Mouse (Mus musculus) testis, adult 2 months (tissue): Measurements from ENCODE around the gene Rad51. TPM values are rescaled to one million over a fixed set of nuclear protein-coding genes. Genes with fewer than 3 reads are reported as not detected.
A peak's percentile ranks its signal among the peaks of the same experiment; 100 is the strongest.

Source experiments
- H3K27ac ChIP-seq: fragments of 200-500 bp; 2 replicates; pipeline ENCODE4 v1.5.1; 2012; ENCODE audit warnings: low read depth, low read length; ENCODE audit not compliant: control insufficient read depth, insufficient read depth
- H3K27me3 ChIP-seq: fragments of 200-500 bp; 2 replicates; pipeline ENCODE4 v1.6.1; 2012; ENCODE audit warnings: mild to moderate bottlenecking, low read length, moderate library complexity; ENCODE audit not compliant: control insufficient read depth, insufficient read depth
- H3K36me3 ChIP-seq: fragments of 200-500 bp; 2 replicates; pipeline ENCODE4 v1.6.1; 2012; ENCODE audit warnings: mild to moderate bottlenecking, low read length; ENCODE audit not compliant: control insufficient read depth, insufficient read depth
- H3K4me1 ChIP-seq: fragments of 200-500 bp; 2 replicates; pipeline ENCODE4 v1.6.1; 2012; ENCODE audit warnings: low read length; ENCODE audit not compliant: control insufficient read depth, insufficient read depth
- H3K4me3 ChIP-seq: fragments of 200-500 bp; 2 replicates; pipeline ENCODE4 v1.5.1; 2012; ENCODE audit warnings: low read depth, mild to moderate bottlenecking, low read length, moderate library complexity, mixed read lengths; ENCODE audit not compliant: control insufficient read depth
- CTCF ChIP-seq: fragments of 200-500 bp; IDR thresholded peaks from 2 replicates; pipeline ENCODE4 v1.5.1; 2012; ENCODE audit warnings: low read depth, mild to moderate bottlenecking, inconsistent platforms, low read length, moderate library complexity; ENCODE audit not compliant: control insufficient read depth, insufficient read depth, insufficient replicate concordance
- POLR2A ChIP-seq: fragments of 200-500 bp; IDR thresholded peaks from 2 replicates; pipeline ENCODE4 v1.6.1; 2012; ENCODE audit warnings: low read depth, mild to moderate bottlenecking, inconsistent platforms, low read length, moderate library complexity; ENCODE audit not compliant: control insufficient read depth
- polyA plus RNA-seq: library from polyadenylated mRNA; depleted of rRNA; stranded (reverse); fragments of >200 nt; gene quantifications from 2 replicates; pipeline ENCODE4 v1.2.3, GENCODE M21; 2012

Gene Rad51
- polyA plus RNA-seq, 1 experiment: 15.1 TPM

DNA sequence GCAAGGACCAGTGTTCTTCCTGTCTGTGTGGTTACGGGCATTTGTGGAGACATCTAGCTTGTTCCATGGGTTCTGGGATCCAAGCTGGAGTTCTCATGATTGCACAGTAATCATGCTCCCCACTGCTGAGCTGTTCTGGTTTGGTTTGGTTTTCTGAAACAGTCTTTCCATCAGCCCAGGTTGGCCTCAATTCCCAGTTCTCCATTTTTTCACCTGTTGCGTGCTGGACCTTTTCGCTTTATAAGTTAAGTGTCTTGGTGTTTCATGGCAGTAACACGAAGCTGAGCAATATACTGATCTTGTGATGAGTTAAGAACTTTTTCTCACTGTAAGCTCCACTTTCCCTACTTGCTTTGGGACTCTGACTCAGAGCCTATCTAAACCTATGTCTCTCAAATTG lies 51.4 kb downstream of the Rad51 start:
- Histone ChIP-seq H3K27me3 (no peaks in the 10 kb centered on the region), H3K27ac (no peak overlapping the region), H3K4me1 (peaks cover 15% of the 10 kb centered on the region), H3K4me3 (no peak overlapping the region), H3K36me3 (no peaks in the 10 kb centered on the region)
- TF ChIP-seq POLR2A (no peak), CTCF (no peak)

DNA sequence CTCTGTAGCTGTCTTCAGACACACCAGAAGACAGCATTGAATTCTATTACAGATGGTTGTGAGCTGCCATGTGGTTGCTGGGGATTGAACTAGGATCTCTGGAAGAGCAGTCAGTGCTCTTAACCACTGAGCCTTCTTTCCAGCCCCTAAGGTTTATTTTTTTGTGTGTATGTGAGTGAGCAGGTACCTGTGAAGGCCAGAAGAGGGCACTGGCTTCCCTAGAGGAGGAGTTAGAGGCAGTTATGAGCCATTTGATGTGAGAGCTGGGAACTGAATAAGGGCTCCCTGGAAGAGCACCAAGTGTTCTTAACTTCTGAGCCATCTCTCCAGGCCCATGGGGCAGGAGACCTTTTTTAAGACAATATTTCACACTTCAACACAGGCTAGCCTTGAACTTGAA lies 52.8 kb downstream of the Rad51 start:
- no peaks in the 10 kb centered on the region for H3K36me3 ChIP-seq
- H3K27me3 ChIP-seq: no peaks in the 10 kb centered on the region
- H3K27ac ChIP-seq: no peak overlapping the region
- peaks cover 15% of the 10 kb centered on the region for H3K4me1 ChIP-seq
- H3K4me3 ChIP-seq: no peak overlapping the region
- no peak for TF ChIP-seq CTCF
- no peak for TF ChIP-seq POLR2A

DNA sequence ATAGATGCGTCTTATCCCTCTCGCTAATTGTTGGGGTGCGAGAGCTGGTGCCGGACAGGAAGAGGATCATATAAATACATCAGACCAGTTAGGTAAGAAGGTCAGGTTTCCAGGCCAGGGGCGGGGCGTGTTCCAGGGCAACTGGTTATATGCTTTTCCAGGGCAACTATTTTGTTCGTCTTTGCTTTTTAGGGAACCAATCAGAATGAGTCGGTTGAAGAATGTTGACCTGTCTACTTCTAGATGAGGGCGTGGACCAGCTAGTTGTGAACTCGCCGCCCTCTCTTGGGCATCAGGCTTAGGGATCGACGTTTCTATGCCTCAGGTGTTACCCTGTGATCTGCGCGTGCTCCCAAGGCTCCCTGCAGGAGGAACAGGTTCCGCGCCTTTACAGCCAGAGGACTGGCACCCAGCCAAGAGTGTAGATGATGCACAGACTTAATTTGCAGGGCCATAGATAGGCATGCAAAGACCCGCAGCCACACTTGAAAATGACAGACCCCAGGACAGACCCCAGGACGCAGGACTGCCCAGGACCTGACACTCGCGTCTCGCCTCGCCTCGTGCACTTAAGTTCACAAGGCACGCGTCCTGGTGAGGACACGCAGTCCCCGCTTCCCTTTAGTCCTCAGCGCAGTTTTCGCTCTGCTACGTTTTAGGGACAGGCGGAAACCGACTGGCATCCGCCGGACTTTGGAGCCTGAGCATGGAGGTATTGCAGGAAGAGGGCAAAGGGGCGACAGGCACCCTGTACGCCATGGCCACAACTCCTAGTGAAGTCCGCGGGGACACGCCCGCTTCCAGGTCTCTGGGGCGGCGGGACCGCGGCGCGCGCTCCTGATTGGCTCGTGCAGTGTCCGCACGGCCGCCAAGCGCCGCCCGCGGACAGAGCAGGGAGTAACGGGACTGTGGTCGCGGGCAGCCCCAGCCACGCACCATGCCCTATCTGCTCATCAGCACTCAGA lies 54.6 kb downstream of the Rad51 start, which contains the start of gene Gchfr:
TSS of gene Gchfr (plus strand) at position 873 of the 965 bp plus-strand sequence.
- H3K27ac ChIP-seq: no peak within 1 kb of the TSS
- H3K4me3 ChIP-seq: peak within 1 kb of the TSS; percentile 58
- H3K4me1 ChIP-seq: peaks cover 15% of the 10 kb centered on the region
- TF ChIP-seq CTCF (no peak), POLR2A (no peak)
- H3K27me3 ChIP-seq: no peaks in the 10 kb centered on the region
- no peaks in the 10 kb centered on the region for H3K36me3 ChIP-seq

DNA sequence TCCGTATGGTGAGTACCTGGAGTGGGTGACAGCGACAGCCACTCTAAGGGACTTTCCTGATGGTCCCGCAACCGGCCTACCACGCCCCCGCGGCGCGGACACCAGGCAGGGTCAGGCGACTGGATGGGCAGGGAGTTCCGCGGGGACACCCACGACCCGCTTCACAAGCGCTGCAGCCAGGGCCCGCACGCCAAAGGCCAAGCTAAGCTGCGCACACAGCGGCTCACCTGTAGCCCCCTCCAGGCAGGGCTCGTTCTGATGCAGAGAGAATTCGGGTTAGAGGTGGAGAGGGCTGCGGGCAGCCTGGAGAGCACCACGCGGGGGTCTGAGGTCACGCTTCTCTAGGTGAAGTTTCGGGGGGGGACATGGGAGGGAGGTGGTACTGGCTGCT lies 55.3 kb downstream of the Rad51 start:
- H3K27ac ChIP-seq: no peak overlapping the region
- no peak for TF ChIP-seq POLR2A
- no peak for TF ChIP-seq CTCF
- no peaks in the 10 kb centered on the region for H3K36me3 ChIP-seq
- H3K4me1 ChIP-seq: peaks cover 15% of the 10 kb centered on the region
- no peaks in the 10 kb centered on the region for H3K27me3 ChIP-seq
- H3K4me3 ChIP-seq: peak overlapping the region; percentile 58

DNA sequence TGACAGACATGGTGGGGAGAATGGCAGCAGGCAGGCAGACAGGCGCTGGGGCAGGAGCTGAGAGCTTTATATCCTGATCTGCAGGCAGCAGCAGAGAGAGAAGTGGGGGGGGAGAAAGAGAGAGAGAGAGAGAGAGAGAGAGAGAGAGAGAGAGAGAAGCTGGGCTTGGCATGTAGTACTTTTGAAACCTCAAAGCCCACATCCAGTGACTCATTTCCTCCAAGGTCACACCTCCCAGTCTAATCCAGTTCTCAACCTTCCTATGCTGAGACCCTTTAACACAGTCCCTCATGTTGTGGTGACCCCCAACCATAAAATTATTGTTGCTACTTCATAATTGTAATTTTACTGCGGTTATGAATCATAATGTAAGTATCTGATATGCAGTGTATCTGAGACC lies 57.7 kb downstream of the Rad51 start:
- Histone ChIP-seq H3K27me3 (no peaks in the 10 kb centered on the region), H3K4me3 (no peak overlapping the region), H3K4me1 (peaks cover 15% of the 10 kb centered on the region), H3K27ac (no peak overlapping the region), H3K36me3 (no peaks in the 10 kb centered on the region)
- TF ChIP-seq POLR2A (no peak), CTCF (no peak)

DNA sequence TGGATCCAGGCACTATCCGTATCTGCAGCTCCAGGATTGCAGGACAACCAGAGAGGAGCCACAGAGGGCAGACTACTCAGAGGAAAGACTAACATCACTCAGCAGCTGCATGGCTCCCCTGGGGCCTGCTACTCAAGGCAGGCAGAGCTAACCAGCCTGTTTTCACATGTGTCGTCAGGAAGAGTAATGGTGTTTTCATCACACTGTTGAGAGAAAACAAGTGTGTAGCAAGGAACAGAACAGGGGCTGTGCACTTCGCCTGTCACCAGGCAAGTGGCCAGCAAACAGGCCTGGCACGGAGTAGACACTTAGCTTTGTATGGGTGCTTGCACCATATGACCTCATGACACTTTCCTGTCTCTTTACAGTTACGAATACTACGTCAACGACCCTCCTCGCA lies 59.0 kb downstream of the Rad51 start:
- Histone ChIP-seq H3K27me3 (no peaks in the 10 kb centered on the region), H3K36me3 (no peaks in the 10 kb centered on the region)

DNA sequence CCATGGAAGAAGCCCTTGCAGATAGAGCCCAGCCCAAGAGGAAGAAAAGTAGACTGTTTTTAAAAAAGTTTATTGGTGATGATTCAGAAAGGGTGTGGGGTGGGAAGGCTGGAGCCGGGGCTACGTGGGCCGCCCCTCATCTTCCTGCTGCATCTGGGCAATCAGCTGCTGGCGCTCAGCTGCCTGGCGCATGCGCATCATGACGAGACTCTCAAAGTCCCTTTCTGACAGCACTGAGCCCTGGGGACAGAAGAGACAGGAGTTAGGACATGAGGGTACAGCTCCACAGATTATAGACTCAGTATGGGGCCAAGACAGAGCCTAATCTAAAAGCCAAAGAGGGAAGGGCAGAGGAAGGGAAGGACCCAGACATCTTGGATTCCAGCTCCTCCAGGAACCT lies 59.9 kb downstream of the Rad51 start:
- Histone ChIP-seq H3K27me3 (no peaks in the 10 kb centered on the region), H3K36me3 (no peaks in the 10 kb centered on the region), H3K27ac (no peak overlapping the region), H3K4me1 (peaks cover 7% of the 10 kb centered on the region), H3K4me3 (no peak overlapping the region)
- TF ChIP-seq POLR2A: no peak
- TF ChIP-seq CTCF: no peak

More for the DNA sequence above, 59.0 kb downstream of the Rad51 start:
- Histone ChIP-seq H3K4me1 (peaks cover 15% of the 10 kb centered on the region), H3K4me3 (no peak overlapping the region), H3K27ac (no peak overlapping the region)
- no peak for TF ChIP-seq POLR2A
